Mouse (Mus musculus) MEL (cell line): ENCODE measurements at regions not wholly inside any gene's neighbourhood (a gene's known extent, or its start where the extent isn't known, plus 50 kb on each side); places are given as distances from the start of the nearest gene placed in this dataset.

Experiments
- DNase-seq: peaks from one replicate; pipeline ENCODE4 v3.0.0; 2011; ENCODE audit warnings: low read depth, low spot score
- H3K27ac ChIP-seq: 2 replicates; pipeline ENCODE4 v1.5.1; 2012; ENCODE audit warnings: low read depth, mild to moderate bottlenecking, control low read depth, low read length, moderate library complexity; ENCODE audit not compliant: control insufficient read depth
- H3K27me3 ChIP-seq, 2 experiments: fragments of 150-350 bp in 1 of 2; sonication (generic) in 1 of 2; 2 replicates each; pipeline ENCODE4 v1.6.1; 2012; ENCODE audit warnings: low read length in 2 of 2, mild to moderate bottlenecking in 2 of 2, improper control_type of control experiment in 1 of 2, moderate library complexity in 1 of 2; ENCODE audit not compliant: insufficient read depth in 2 of 2, control insufficient read depth in 1 of 2
- H3K36me3 ChIP-seq, 2 experiments: 2 replicates each; pipeline ENCODE4 v1.6.1; 2012 to 2014; ENCODE audit warnings: low read length in 2 of 2, improper control_type of control experiment in 1 of 2, inconsistent platforms in 1 of 2, mild to moderate bottlenecking in 1 of 2; ENCODE audit not compliant: insufficient read depth in 2 of 2, control insufficient read depth in 1 of 2
- H3K4me1 ChIP-seq, 2 experiments: fragments of 150-350 bp in 1 of 2; sonication (generic) in 1 of 2; 2 replicates each; pipeline ENCODE4 v1.6.1; 2012; ENCODE audit warnings: low read length in 2 of 2, improper control_type of control experiment in 1 of 2, mild to moderate bottlenecking in 1 of 2; ENCODE audit not compliant: insufficient read depth in 2 of 2, control insufficient read depth in 1 of 2
- H3K4me3 ChIP-seq, 2 experiments: fragments of 150-350 bp in 1 of 2; sonication (generic) in 1 of 2; 2 replicates each; pipeline ENCODE4 v1.5.1; 2012; ENCODE audit warnings: low read depth in 2 of 2, low read length in 2 of 2, mild to moderate bottlenecking in 2 of 2, moderate library complexity in 2 of 2, control low read depth in 1 of 2, improper control_type of control experiment in 1 of 2; ENCODE audit not compliant: control insufficient read depth in 1 of 2, insufficient read depth in 1 of 2
- H3K79me2 ChIP-seq: 2 replicates; pipeline ENCODE4 v1.6.1; 2012; ENCODE audit warnings: mild to moderate bottlenecking, low read length, moderate library complexity; ENCODE audit not compliant: control insufficient read depth, poor library complexity, insufficient read depth
- H3K9ac ChIP-seq: 2 replicates; pipeline ENCODE4 v1.6.1; 2012; ENCODE audit warnings: low read depth, mild to moderate bottlenecking, control low read depth, low read length, moderate library complexity; ENCODE audit not compliant: control insufficient read depth, poor library complexity, severe bottlenecking
- H3K9me3 ChIP-seq: fragments of 150-350 bp; sonication (generic); replicated peaks from 2 replicates; pipeline ENCODE4 v1.6.1; 2012; ENCODE audit warnings: mild to moderate bottlenecking, low read length, improper control_type of control experiment, moderate library complexity; ENCODE audit not compliant: insufficient read depth
- BHLHE40 ChIP-seq: IDR thresholded peaks from 2 replicates; pipeline ENCODE4 v1.6.1; 2012; ENCODE audit warnings: low read depth, mild to moderate bottlenecking, inconsistent platforms, low read length, improper control_type of control experiment, borderline replicate concordance
- CHD1 ChIP-seq: IDR thresholded peaks from 2 replicates; pipeline ENCODE4 v1.6.1; 2012; ENCODE audit warnings: low read depth, mild to moderate bottlenecking, inconsistent platforms, low read length, improper control_type of control experiment
- CTCF ChIP-seq, 3 experiments: IDR thresholded peaks in 2 of 3; conservative IDR thresholded peaks in 1 of 3; 2 replicates each; pipeline ENCODE4 v1.5.1; 2011 to 2012; ENCODE audit warnings: low read length in 3 of 3, low read depth in 2 of 3, mild to moderate bottlenecking in 2 of 3, improper control_type of control experiment in 1 of 3, inconsistent platforms in 1 of 3, mixed read lengths in 1 of 3, moderate library complexity in 1 of 3; ENCODE audit not compliant: control insufficient read depth in 1 of 3, insufficient read depth in 1 of 3, poor library complexity in 1 of 3, severe bottlenecking in 1 of 3
- E2F4 ChIP-seq: IDR thresholded peaks from 2 replicates; pipeline ENCODE4 v1.6.1; 2011; ENCODE audit warnings: low read depth, low read length, improper control_type of control experiment, borderline replicate concordance
- ELF1 ChIP-seq: IDR thresholded peaks from 2 replicates; pipeline ENCODE4 v1.6.1; 2014; ENCODE audit warnings: low read depth, mild to moderate bottlenecking, inconsistent platforms, low read length, improper control_type of control experiment, moderate library complexity
- EP300 ChIP-seq, 2 experiments: IDR thresholded peaks; 2 replicates each; pipeline ENCODE4 v1.6.1; 2011; ENCODE audit warnings: improper control_type of control experiment in 2 of 2, low read length in 2 of 2, low read depth in 1 of 2, mild to moderate bottlenecking in 1 of 2
- ETS1 ChIP-seq: IDR thresholded peaks from 2 replicates; pipeline ENCODE4 v1.6.1; 2012; ENCODE audit warnings: low read depth, mild to moderate bottlenecking, inconsistent platforms, low read length, improper control_type of control experiment, moderate library complexity
- GABPA ChIP-seq: IDR thresholded peaks from 2 replicates; pipeline ENCODE4 v1.6.1; 2012; ENCODE audit warnings: low read depth, mild to moderate bottlenecking, inconsistent platforms, low read length, improper control_type of control experiment, moderate library complexity
- GATA1 ChIP-seq: IDR thresholded peaks from 2 replicates; pipeline ENCODE4 v1.6.1; 2011; ENCODE audit warnings: low read depth, low read length, improper control_type of control experiment
- JUND ChIP-seq: IDR thresholded peaks from 2 replicates; pipeline ENCODE4 v1.6.1; 2011; ENCODE audit warnings: low read depth, mild to moderate bottlenecking, improper control_type of control experiment, low read length
- KAT2A ChIP-seq: conservative IDR thresholded peaks from 2 replicates; pipeline ENCODE4 v1.6.1; 2012; ENCODE audit warnings: low read depth, low read length, improper control_type of control experiment, inconsistent platforms
- MAFK ChIP-seq: IDR thresholded peaks from 2 replicates; pipeline ENCODE4 v1.6.1; 2011; ENCODE audit warnings: low read depth, mild to moderate bottlenecking, low read length, improper control_type of control experiment, borderline replicate concordance
- MAX ChIP-seq: IDR thresholded peaks from 2 replicates; pipeline ENCODE4 v1.6.1; 2011; ENCODE audit warnings: low read length, improper control_type of control experiment
- MEF2A ChIP-seq: IDR thresholded peaks from 2 replicates; pipeline ENCODE4 v1.6.1; 2014; ENCODE audit warnings: low read depth, mild to moderate bottlenecking, inconsistent platforms, low read length, improper control_type of control experiment; ENCODE audit not compliant: poor library complexity, insufficient replicate concordance, severe bottlenecking; ENCODE audit errors: extremely low read depth
- MXI1 ChIP-seq: IDR thresholded peaks from 2 replicates; pipeline ENCODE4 v1.6.1; 2011; ENCODE audit warnings: mild to moderate bottlenecking, low read depth, low read length, improper control_type of control experiment
- MYB ChIP-seq: IDR thresholded peaks from 2 replicates; pipeline ENCODE4 v1.6.1; 2011; ENCODE audit warnings: mild to moderate bottlenecking, low read depth, low read length, improper control_type of control experiment
- NELFE ChIP-seq: IDR thresholded peaks from 2 replicates; pipeline ENCODE4 v1.6.1; 2011; ENCODE audit warnings: low read depth, low read length, improper control_type of control experiment
- POLR2A ChIP-seq, 2 experiments: IDR thresholded peaks; 2 replicates each; pipeline ENCODE4 v1.6.1; 2011 to 2012; ENCODE audit warnings: low read length in 2 of 2, mild to moderate bottlenecking in 2 of 2, control low read depth in 1 of 2, improper control_type of control experiment in 1 of 2, low read depth in 1 of 2, moderate library complexity in 1 of 2; ENCODE audit not compliant: control insufficient read depth in 1 of 2, insufficient read depth in 1 of 2, poor library complexity in 1 of 2
- POLR2AphosphoS5 ChIP-seq: IDR thresholded peaks from 2 replicates; pipeline ENCODE4 v1.6.1; 2012; ENCODE audit warnings: low read depth, borderline replicate concordance, mild to moderate bottlenecking, inconsistent platforms, low read length, moderate library complexity, mixed read lengths
- RCOR1 ChIP-seq: IDR thresholded peaks from 2 replicates; pipeline ENCODE4 v1.6.1; 2012; ENCODE audit warnings: low read depth, mild to moderate bottlenecking, inconsistent platforms, low read length, improper control_type of control experiment
- SIN3A ChIP-seq: IDR thresholded peaks from 2 replicates; pipeline ENCODE4 v1.6.1; 2012; ENCODE audit warnings: low read length, improper control_type of control experiment, inconsistent platforms
- SMC3 ChIP-seq: IDR thresholded peaks from 2 replicates; pipeline ENCODE4 v1.6.1; 2011; ENCODE audit warnings: low read depth, low read length, improper control_type of control experiment
- TAL1 ChIP-seq: IDR thresholded peaks from 2 replicates; pipeline ENCODE4 v1.6.1; 2012; ENCODE audit warnings: mild to moderate bottlenecking, inconsistent platforms, low read length, moderate library complexity, mixed read lengths
- TBP ChIP-seq: IDR thresholded peaks from 2 replicates; pipeline ENCODE4 v1.8.0; 2011; ENCODE audit warnings: low read depth, low read length, improper control_type of control experiment
- TCF12 ChIP-seq: IDR thresholded peaks from 2 replicates; pipeline ENCODE4 v1.6.1; 2014; ENCODE audit warnings: low read depth, mild to moderate bottlenecking, inconsistent platforms, low read length, improper control_type of control experiment, moderate library complexity
- USF1 ChIP-seq: IDR thresholded peaks from 2 replicates; pipeline ENCODE4 v1.6.1; 2014; ENCODE audit warnings: low read depth, mild to moderate bottlenecking, inconsistent platforms, low read length, improper control_type of control experiment, moderate library complexity
- USF2 ChIP-seq, 2 experiments: IDR thresholded peaks; 2 replicates each; pipeline ENCODE4 v1.6.1; 2011 to 2012; ENCODE audit warnings: improper control_type of control experiment in 2 of 2, low read length in 2 of 2, borderline replicate concordance in 1 of 2, inconsistent platforms in 1 of 2, low read depth in 1 of 2, mild to moderate bottlenecking in 1 of 2; ENCODE audit not compliant: insufficient read depth in 1 of 2
- ZC3H11A ChIP-seq: IDR thresholded peaks from 2 replicates; pipeline ENCODE4 v1.6.1; 2012; ENCODE audit warnings: low read depth, mild to moderate bottlenecking, inconsistent platforms, low read length, improper control_type of control experiment
- ZMIZ1 ChIP-seq: IDR thresholded peaks from 2 replicates; pipeline ENCODE4 v1.6.1; 2012; ENCODE audit warnings: low read depth, mild to moderate bottlenecking, inconsistent platforms, low read length, improper control_type of control experiment, moderate library complexity

- TF ChIP-seq GABPA (no peak), USF1 (no peak), POLR2AphosphoS5 (no peak), ZMIZ1 (no peak), ELF1 (no peak), BHLHE40 (no peak), ETS1 (no peak)
- DNase-seq: no peak
- no peak overlapping the region for H3K27ac ChIP-seq
These were observed 180.1 kb upstream of the Atp2b1 start for GRCm38 (mm10) chr10:98733950-98734585.

GRCm38 (mm10) chr10:98740507-98741147 lies 173.6 kb upstream of the Atp2b1 start:
- H3K36me3 ChIP-seq: peaks cover 0 to 46% of the 10 kb centered on the region in 2 experiments; a peak in 2 of 4 replicates
- peak overlapping the region; percentile 69 for H3K9ac ChIP-seq
- no peaks in the 10 kb centered on the region; the same call in 1 of the 2 replicates for H3K79me2 ChIP-seq
- DNase-seq: peak; percentile 80
- peak overlapping the region; percentile 21 to 31; a peak in 3 of 4 replicates for H3K4me3 ChIP-seq
- peak overlapping the region; percentile 97 for H3K27ac ChIP-seq
- H3K4me1 ChIP-seq: peaks cover 14 to 44% of the 10 kb centered on the region in 2 experiments
- H3K27me3 ChIP-seq: no peaks in the 10 kb centered on the region
- no peaks in the 10 kb centered on the region for H3K9me3 ChIP-seq
- TF ChIP-seq RCOR1: peak; percentile 54
- TF ChIP-seq ETS1: peak; percentile 81
- TF ChIP-seq TCF12: peak; percentile 77
- TF ChIP-seq POLR2A (IDR thresholded peaks at IDR 0.05; ENCODE audit: control insufficient read depth in 1 of 2, insufficient read depth in 1 of 2, low read depth in 1 of 2, low read length in 2 of 2, poor library complexity in 1 of 2): no peak
- TF ChIP-seq POLR2AphosphoS5: no peak
- TF ChIP-seq MXI1: 0 out of 2 replicates have a peak, but pooled peaks have one; percentile 21
- no peak for TF ChIP-seq USF2 (IDR thresholded peaks at IDR 0.05; ENCODE audit: borderline replicate concordance in 1 of 2, insufficient read depth in 1 of 2, low read depth in 1 of 2, low read length in 2 of 2)
- no peak; the same call in 1 of the 2 replicates for TF ChIP-seq SIN3A
- no peak for TF ChIP-seq MAFK
- TF ChIP-seq CTCF (IDR thresholded peaks at IDR 0.05 in 2 of 3, conservative IDR thresholded peaks at IDR 0.05 in 1 of 3; ENCODE audit: control insufficient read depth in 1 of 3, insufficient read depth in 1 of 3, low read depth in 2 of 3, low read length in 3 of 3, poor library complexity in 1 of 3, severe bottlenecking in 1 of 3): no peak
- no peak for TF ChIP-seq MAX
- TF ChIP-seq TBP: 0 out of 2 replicates have a peak, but pooled peaks have one; percentile 50
- peak; percentile 92 for TF ChIP-seq GATA1
- TF ChIP-seq NELFE: peak; percentile 38; the same call in 1 of the 2 replicates
- no peak; the same call in 1 of the 2 replicates for TF ChIP-seq KAT2A
- no peak for TF ChIP-seq ZC3H11A
- no peak for TF ChIP-seq GABPA
- TF ChIP-seq ELF1: no peak
- no peak for TF ChIP-seq SMC3
- peak; percentile 46; the same call in 1 of the 2 replicates for TF ChIP-seq JUND
- no peak for TF ChIP-seq CHD1
- peak; percentile 91 for TF ChIP-seq MYB
- no peak for TF ChIP-seq TAL1
- no peak for TF ChIP-seq E2F4
- TF ChIP-seq EP300 (IDR thresholded peaks at IDR 0.05; ENCODE audit: low read depth in 1 of 2, low read length in 2 of 2): peak; percentile 84 to 88
- no peak for TF ChIP-seq MEF2A

More at GRCm38 (mm10) chr10:98733950-98734585, 180.1 kb upstream of the Atp2b1 start:
- Histone ChIP-seq H3K27me3 (no peaks in the 10 kb centered on the region), H3K4me3 (no peak overlapping the region), H3K9ac (no peak overlapping the region), H3K36me3 (peaks cover 0 to 3% of the 10 kb centered on the region in 2 experiments; a peak in 2 of 4 replicates), H3K9me3 (no peaks in the 10 kb centered on the region), H3K4me1 (no peaks in the 10 kb centered on the region), H3K79me2 (no peaks in the 10 kb centered on the region)
